Mouse (Mus musculus) G1E (cell line): ENCODE measurements around the gene Nell1.

Experiments
- CTCF ChIP-seq: IDR thresholded peaks from 2 replicates; pipeline ENCODE4 v1.5.1; 2012; ENCODE audit warnings: low read depth, low read length, inconsistent platforms, mixed read lengths
- GATA1 ChIP-seq: IDR thresholded peaks from 2 replicates; pipeline ENCODE4 v1.6.1; 2012; ENCODE audit warnings: borderline replicate concordance, low read length, inconsistent platforms, mixed read lengths
- GATA2 ChIP-seq: IDR thresholded peaks from 2 replicates; pipeline ENCODE4 v1.6.1; 2012; ENCODE audit warnings: low read depth, low read length, inconsistent platforms, borderline replicate concordance
- POLR2AphosphoS5 ChIP-seq: IDR thresholded peaks from 2 replicates; pipeline ENCODE4 v1.6.1; 2012; ENCODE audit warnings: low read depth, low read length, inconsistent platforms; ENCODE audit not compliant: insufficient replicate concordance
- TAL1 ChIP-seq: conservative IDR thresholded peaks from 2 replicates; pipeline ENCODE4 v1.6.1; 2012; ENCODE audit warnings: low read depth, low read length, inconsistent platforms, mixed read lengths

GRCm38 (mm10) chr7:50549572-50549971, 574.9 kb downstream of the Nell1 start:
- TF ChIP-seq CTCF (no peak), GATA1 (no peak), POLR2AphosphoS5 (no peak), GATA2 (no peak), TAL1 (no peak)
